Mouse (Mus musculus) cortical plate, adult 2 months (tissue): ENCODE results near the gene Nectin2.

Experiments used
- CTCF ChIP-seq: fragments of 200-500 bp; IDR thresholded peaks from 2 replicates; pipeline ENCODE4 v1.5.1; 2011; ENCODE audit warnings: mild to moderate bottlenecking, control low read depth, low read length; ENCODE audit not compliant: insufficient read depth; ENCODE audit errors: extremely low read depth
- POLR2A ChIP-seq: fragments of 200-500 bp; IDR thresholded peaks from 2 replicates; pipeline ENCODE4 v1.6.1; 2011; ENCODE audit warnings: mild to moderate bottlenecking, low read length, control low read depth; ENCODE audit not compliant: insufficient read depth; ENCODE audit errors: extremely low read depth

DNA sequence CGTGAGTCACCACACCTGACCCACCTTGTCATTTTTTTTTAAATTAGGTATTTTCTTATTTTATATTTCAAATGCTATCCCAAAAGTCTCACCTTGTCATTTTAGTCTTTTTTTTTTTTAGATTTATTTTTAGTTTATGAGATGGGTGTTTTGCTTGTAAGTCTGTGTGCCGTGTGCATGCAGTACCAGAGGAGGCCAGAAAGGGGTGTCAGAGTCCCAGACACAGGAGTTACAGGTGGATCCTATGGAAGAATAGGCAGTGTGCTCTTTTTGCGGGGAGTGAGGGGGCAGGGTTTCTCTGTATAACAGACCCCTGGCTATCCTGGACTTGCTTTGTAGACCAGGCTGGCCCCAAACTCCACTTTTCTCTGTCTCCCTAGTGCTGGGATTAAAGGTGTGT, 11.5 kb downstream of the Nectin2 start:
- 0 out of 2 replicates have a peak, but pooled peaks have one; percentile 2 for TF ChIP-seq CTCF
- TF ChIP-seq POLR2A = no peak
